In genomic region chr4:126486217-126486616, GRCm38 (mm10) we compare ENCODE assay signal across 27 mouse cellular contexts.
"Had no signal": no experiment of that assay in that cellular context is flagged by ENCODE, and none has a peak within 500 bp of the region (broad histone marks: within the 10 kb centered on the region; RNA-seq: fewer than 3 reads in every experiment).

No protein-coding gene starts in this region.

- H3K36me3 ChIP-seq: limb, embryonic 10.5 days; limb, embryonic 13.5 days; liver, embryonic 12.5 days; liver, embryonic 15.5 days; lung, embryonic 15.5 days; midbrain, embryonic 10.5 days; stomach, embryonic 15.5 days had no signal

- DNase-seq: kidney, adult 18-20 months; kidney, postnatal 14 days; kidney, postnatal 4 days; layer of hippocampus, adult 9-11 months; layer of hippocampus, postnatal 36 days; liver; lung, adult 18-20 months; lung, postnatal 10 days; lung, postnatal 36 days; retina, postnatal 1 day; right cerebral cortex, postnatal 25 days; spleen, adult 18-20 months; thymus, adult 2 months; thymus, postnatal 14 days; thymus, postnatal 4 days had no signal

- H3K27ac ChIP-seq: limb, embryonic 10.5 days; limb, embryonic 13.5 days; liver, embryonic 12.5 days; liver, embryonic 15.5 days; lung, embryonic 15.5 days; midbrain, embryonic 10.5 days; midbrain, embryonic 13.5 days; neural tube, embryonic 13.5 days; stomach, embryonic 15.5 days had no signal

- H3K9ac ChIP-seq: limb, embryonic 13.5 days; liver, embryonic 12.5 days; liver, embryonic 15.5 days; lung, embryonic 15.5 days; midbrain, embryonic 13.5 days; neural tube, embryonic 13.5 days; stomach, embryonic 15.5 days had no signal

- H3K27me3 ChIP-seq: limb, embryonic 13.5 days; liver, embryonic 12.5 days; liver, embryonic 15.5 days; lung, embryonic 15.5 days; midbrain, embryonic 13.5 days; neural tube, embryonic 13.5 days; stomach, embryonic 15.5 days had no signal

- H3K9me3 ChIP-seq: limb, embryonic 10.5 days; limb, embryonic 13.5 days; liver, embryonic 12.5 days; liver, embryonic 15.5 days; lung, embryonic 15.5 days; megakaryocyte, embryonic 14.5 days; midbrain, embryonic 10.5 days; midbrain, embryonic 13.5 days; neural tube, embryonic 13.5 days; stomach, embryonic 15.5 days had no signal

- H3K4me1 ChIP-seq: limb, embryonic 10.5 days; limb, embryonic 13.5 days; liver, embryonic 12.5 days; liver, embryonic 15.5 days; lung, embryonic 15.5 days; midbrain, embryonic 10.5 days; midbrain, embryonic 13.5 days; neural tube, embryonic 13.5 days; stomach, embryonic 15.5 days had no signal

- H3K4me3 ChIP-seq: limb, embryonic 10.5 days; limb, embryonic 13.5 days; liver, embryonic 12.5 days; liver, embryonic 15.5 days; lung, embryonic 15.5 days; megakaryocyte, embryonic 14.5 days; midbrain, embryonic 10.5 days; midbrain, embryonic 13.5 days; myocyte; neural tube, embryonic 13.5 days; stomach, embryonic 15.5 days had no signal

- H3K4me2 ChIP-seq: limb, embryonic 13.5 days; liver, embryonic 12.5 days; liver, embryonic 15.5 days; lung, embryonic 15.5 days; midbrain, embryonic 13.5 days; neural tube, embryonic 13.5 days; stomach, embryonic 15.5 days had no signal

- ATAC-seq: liver, embryonic 12.5 days; midbrain, embryonic 13.5 days; midbrain, embryonic 16.5 days had no signal
